Mouse (Mus musculus) heart, embryonic 14.5 days (tissue): ENCODE measurements around the gene Rtkn2. TPM values are rescaled to one million over a fixed set of nuclear protein-coding genes. Genes with fewer than 3 reads are reported as not detected.

Experiments
- polyA plus RNA-seq: library from polyadenylated mRNA; unstranded; fragments of >200 nt; fragmentation: Nextera tagmentation; extraction: Ambion mirVana; gene quantifications from 2 replicates; pipeline ENCODE4 v1.2.1, GENCODE M21; 2014

Rtkn2 gene
- polyA plus RNA-seq, 1 experiment from 2014 or later: 7.3 TPM

Other genes with a start within 250 kb of the Rtkn2 start
- gene Zfp365, start 66.9 kb upstream of the Rtkn2 start, polyA plus RNA-seq: 0.49 and 0.54 TPM in 2 replicates